Mouse (Mus musculus) thymus, postnatal 14 days (tissue): ENCODE results near the gene Nfyb.
A peak's percentile ranks its signal among the peaks of the same experiment; 100 is the strongest.

Experiments
- DNase-seq: peaks from one replicate; pipeline ENCODE4 v3.0.0; 2021

Gene Nfyb

DNA sequence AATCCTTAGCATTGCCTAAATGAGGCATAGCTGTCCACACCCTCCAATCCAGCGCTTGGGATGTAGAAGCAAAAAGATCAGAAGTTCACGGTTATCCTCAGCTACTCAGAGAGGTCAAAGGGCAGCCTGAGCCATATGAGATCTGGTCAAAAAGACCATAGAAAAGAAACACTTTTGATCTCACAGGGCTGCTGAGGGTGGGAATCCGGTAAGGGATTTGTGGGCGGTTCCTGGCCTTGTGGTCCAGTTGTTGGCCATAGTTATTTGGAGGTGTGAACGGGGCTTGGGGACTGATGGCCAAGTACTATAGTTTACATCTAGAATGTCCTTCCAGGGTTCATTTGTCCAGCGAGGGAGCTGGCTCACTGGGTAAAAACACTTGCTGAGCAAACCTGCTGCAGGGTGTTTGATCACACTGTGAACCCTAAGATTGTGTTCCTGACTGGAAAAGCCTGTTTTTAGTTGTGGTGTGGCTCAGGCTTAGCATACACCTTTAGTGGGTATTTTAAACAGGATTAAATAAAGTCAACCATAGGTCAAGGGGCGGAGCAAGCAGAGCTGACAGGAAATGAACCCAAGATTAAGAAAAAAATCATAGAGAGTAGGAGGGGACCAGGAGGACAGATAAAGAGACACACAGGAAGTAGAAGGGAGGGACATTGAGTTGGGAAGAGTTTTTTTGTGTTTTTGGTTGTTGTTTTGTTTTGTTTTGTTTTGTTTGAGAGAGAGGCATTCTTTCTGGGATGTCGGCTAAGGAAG lies 15.0 kb upstream of the Nfyb start:
- DNase-seq: peak; percentile 23

DNA sequence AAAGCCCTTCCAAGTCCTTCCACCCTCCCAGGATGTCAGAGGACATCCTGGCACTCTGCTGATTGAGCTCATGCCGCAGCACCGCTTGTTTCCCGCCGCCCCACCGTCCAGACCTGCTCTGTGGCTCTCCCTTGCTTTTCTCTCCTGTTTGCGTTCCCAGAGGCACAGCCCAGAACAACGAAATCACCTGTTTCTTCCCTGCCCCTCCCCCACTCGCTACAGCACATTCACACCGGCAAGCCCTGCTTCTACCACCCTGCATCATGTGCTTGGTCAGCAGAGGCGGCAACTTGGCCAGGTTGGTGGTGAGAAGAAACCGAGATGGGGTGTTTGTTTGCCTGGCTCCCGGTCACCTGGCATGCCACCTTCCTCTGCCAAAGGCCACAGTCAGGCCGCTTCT lies 13.9 kb upstream of the Nfyb start:
- DNase-seq: peak; percentile 54

DNA sequence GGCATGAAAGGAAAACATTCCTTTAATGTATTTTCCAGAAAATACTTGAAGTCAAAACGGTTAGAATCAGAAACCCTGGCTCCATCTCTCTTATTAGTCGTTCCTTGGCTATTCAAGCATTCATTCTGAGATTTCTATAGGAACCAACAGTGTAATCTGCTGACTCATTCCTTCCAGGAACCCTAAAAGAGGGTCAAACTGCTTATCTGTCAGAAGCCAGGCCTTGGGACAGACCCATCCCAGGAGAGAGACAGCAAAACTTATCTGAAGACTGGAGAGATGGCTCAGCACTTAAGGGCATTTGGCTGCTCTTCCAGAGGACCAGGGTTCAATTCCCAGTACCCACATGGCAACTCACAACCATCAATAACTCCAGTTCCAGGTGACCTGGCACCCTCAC lies 13.1 kb upstream of the Nfyb start:
- DNase-seq: no peak

DNA sequence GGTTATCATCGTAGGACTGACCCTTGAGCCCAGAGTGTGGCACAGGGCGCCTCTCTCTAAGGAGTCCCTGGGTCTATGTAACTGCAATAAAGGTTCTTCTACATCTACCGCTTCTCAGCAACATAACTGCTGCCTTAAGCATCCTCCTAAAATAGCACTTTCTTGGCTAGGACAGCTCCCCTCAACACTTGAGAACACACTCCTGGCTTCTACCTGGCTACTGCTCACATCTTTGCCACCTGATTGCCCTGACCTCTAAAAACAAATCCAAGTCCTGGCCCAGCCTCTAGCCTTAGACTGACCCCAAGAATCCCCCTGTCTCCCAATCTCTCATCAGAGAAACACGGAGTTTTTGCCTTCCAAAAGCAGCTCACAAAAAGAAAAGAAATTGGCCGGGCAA lies 10.9 kb upstream of the Nfyb start:
- DNase-seq: no peak

DNA sequence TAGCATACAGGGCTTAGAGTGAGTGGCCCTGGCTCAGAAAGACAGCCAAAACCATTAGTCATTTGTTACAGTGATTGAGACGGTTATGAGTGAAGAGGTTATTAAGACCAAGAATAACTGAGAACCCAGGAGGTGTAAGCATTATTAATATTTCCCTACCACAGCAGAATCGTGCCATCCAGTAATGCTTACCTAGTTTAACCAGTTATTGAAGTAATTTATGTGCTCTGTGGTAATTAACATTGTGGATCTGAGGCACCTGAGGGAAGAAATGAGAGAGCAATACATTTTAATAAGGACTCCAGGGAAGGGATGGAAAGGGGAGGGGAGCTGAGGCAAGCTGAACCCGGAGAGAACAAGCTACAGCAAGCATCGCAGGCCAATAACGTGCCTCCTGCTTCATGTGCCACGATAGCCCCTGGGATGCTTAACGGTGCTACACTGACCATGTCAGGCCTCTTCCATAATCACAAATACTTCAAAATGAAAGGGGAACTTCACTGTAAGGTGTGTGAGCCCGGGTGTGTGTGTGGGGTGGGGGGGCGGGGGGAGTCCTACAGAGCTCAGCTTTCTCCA lies 7.7 kb upstream of the Nfyb start:
- no peak for DNase-seq

DNA sequence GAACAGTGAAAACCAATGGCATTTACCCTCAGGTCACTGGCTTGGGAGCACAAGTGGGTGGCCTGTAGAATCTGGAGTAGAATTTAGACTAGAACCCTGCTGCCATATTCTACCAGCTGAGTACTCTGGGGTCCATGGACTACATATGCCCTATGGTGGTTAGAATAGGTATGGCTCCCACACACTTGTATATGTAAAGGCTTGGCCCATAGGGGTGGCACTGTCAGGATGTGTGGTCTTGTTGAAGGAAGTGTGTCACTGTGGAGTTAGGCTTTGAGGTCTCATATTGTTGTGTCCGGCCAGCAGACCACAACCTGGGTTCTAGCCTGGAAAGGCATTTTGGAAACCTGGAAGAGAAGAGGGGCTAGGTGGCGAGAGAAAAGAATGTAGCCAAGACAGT lies 6.8 kb upstream of the Nfyb start:
- no peak for DNase-seq

DNA sequence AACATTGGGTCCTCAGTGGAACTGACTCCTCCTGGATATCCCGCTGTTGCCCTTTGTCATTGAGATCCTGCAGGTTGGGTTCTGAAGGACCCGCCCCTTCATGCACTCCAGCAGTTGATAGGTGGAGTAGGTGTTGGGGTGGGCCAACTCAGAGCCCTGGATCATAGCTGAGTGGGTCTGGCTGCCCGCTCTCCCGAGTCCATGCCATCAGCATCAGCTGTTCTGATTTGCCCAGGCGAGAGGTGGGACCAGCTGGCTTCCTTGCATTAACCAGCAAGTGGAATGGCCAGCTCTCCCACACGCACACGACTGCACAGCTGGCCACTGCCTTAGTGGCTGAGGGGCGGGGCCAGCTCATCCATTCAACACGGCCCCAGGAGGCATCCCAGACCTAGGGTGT lies 5.0 kb upstream of the Nfyb start:
- no peak for DNase-seq

DNA sequence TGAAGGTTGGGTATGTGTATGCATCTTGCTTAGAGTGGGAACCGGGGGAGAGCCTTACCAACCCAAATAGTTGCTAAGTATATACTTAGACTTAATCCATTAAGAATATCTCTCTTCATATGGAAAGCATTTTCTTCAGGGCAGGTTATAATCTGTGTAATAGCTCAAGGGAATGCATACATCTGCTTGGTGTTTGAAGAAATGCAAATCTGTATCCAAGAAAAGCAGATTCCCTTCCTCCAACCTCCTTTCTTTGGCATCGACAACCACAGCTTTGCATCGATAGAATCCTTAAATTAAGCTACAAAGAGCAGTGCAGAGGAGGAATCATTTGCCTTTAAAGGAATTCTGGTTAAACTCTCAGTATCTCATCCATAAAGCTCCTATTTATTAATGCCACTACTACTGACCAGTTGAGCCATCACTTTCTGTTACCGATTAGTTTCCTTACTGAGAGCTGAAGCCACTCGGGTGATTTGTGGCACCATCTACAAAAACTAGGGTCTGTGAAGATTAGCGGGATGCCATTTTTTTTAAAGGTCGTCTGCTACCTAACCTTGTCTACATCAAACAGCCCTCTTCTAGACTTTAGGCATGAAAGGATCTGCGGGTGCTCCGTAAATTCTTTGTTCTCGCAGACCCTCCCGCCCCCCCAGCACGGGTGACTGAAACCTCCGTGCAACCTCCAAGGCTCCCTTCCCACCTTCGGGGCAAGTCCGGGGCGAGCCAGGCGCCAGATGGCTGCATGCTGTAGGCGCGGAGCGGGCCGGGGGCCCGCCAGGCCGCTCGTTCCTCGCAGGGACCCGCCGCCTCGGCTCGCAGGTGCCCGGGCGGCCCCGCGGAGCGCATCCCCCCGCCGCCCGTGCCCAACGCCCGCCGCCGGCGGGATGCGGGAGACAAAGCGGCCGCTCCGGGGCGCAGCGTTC lies 925 bp downstream of the Nfyb start:
- DNase-seq: peak; percentile 70

DNA sequence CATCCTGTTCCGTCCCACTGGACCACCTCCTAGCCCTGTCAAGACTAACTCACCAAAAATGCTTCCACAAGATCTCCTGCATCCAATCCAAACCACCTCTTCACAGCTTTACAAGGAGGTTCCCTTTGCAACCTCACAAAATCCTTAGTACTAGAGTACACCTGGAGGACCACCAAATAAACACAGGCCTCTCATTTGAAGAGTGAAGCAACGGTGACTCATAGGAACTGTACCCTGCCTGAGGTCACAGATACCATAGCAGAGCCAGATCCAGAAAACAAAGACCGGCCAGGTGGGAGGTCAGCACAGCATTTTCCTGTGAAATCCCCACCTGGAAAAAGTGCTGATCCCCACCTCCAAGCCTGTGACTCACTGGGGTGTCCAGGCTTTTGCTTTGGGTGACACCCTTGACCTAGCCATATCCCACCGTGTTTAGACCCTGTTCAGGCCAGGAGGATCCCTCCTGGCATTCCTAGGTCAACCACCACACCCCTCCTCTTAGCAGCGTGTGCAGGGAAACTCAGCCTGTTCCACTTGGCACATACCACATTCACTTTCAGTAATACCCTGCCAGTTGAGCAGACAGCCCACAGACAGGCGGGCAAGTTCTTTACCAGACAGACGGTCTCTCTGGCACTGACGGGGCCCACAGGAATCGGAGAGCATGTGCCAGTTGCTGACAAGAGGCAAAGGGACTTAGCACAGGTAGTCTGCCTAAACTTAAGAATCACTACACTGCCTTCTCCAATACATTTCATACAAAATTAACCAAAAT lies 2.7 kb downstream of the Nfyb start:
- no peak for DNase-seq

DNA sequence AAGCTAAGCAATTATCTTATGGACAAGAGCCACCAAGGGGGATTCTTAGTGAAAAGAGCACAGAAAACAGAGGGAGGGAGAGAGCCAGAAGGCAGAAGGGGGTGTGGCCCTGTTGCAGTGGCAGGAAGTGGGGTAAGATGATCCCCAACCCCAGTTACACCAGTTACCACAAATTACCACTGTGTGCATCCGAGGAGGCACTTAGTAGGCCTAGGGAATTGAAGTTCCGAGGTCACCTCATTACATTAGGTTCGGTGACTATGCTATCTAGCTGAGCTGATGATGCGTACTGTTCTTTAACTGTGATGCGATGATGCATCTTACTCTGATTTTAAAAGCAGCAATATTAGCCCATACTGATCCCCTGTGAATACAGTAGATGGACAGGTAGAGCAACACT lies 4.2 kb downstream of the Nfyb start:
- no peak for DNase-seq

DNA sequence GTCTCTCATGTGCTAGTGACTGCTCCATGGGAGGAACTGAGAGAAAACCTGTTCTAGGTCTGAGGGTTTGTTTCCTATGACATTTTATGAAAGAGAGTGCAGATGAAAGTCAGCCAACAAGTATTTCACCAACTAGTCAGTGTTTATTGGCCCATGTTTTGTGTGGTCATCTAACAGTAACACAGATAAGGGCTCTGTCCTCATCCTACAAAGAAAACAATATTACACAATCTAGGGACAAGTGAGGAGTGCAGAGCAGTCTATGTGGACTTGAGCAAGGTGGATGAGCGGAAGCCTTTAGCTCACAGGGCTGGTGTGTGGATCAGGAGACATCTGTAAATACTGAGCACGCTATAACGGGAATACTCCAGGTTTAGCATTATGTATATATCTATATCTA lies 5.1 kb downstream of the Nfyb start:
- no peak for DNase-seq

DNA sequence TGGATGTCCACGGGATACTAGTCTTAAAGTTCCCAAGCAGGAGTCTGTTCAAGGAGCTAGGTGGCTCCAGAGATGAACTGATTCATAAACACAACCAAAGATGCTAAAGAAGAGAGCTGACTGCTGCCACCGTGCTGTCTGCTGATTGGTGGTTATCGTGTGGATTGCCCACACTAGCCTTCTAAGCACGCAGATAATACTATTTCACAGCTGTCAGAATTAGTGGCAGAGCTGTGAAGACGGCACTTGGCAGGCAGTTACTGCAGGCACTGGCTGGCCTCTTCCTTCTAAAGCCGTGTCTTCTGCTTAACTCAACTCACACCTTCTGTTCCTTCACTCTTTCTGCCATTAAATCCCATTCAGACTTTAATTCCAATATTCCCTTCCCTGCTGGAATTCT lies 5.6 kb downstream of the Nfyb start:
- no peak for DNase-seq

DNA sequence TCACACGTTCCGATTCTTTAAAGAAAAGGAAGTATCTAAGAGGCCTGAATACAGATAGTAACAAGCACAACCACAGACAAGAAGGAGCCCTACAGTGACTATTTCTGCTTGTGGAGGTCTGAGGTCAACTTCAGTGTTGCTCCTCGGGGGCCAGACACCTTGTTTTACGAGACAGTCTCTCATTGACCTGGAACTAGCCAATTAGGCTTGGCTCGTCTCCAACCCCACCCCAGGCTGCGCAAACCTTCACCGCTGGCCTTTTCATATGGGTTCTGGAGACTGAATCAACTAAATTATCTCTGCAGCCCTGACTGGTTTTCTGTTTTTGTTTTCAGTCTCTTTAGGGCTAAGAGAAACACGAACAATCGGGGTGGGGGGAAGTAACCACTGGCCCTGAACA lies 6.6 kb downstream of the Nfyb start:
- no peak for DNase-seq

DNA sequence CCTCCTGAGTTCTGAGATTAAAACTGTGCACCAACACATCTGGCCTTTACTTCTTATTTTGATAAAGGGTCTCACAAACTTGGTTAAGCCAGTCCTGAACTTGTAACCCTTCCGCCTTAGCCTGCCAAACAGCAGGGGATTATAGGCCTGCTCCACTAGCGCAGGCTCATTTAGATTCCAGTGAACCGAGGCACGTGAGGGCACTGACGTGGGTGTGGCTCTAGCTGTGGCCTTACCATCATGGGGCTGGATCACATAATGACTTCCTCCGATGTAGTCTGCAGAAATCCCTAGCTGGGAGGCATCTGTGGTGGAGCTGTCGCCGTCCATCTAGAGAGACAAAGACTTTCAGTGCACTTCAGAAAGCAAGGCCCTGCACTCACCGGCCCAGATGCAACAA lies 7.5 kb downstream of the Nfyb start:
- no peak for DNase-seq

DNA sequence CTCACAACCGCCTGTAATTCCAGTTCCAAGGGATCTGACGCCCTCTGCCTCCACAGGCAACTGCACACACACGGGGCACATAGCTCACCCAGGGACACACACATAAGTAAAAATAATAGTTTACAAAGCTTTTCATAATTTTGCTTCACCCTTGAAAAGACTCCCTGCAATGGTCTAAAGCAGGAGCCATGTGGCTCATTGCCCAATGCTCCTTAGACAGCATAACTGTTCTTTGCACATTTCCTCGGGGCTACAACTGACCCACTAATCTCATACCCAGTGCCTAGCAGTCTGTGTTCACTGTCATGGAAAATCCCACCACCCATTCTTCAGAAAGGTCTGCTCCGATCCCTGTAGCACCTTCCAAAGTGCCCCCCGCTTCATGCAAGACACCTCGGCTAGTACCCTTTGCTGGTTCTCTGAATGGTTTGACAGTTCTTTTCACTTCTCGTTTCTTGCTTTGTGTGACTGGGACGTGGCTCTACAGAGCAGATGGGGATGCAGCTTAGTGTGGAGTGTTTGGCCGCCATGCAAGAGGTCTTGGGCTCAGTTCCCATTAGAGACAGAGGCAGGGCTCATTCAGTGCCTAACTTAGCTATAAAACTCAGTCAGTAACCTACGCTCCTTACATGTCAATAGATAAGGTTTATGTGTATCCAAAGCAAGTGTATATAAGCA lies 8.6 kb downstream of the Nfyb start:
- no peak for DNase-seq

DNA sequence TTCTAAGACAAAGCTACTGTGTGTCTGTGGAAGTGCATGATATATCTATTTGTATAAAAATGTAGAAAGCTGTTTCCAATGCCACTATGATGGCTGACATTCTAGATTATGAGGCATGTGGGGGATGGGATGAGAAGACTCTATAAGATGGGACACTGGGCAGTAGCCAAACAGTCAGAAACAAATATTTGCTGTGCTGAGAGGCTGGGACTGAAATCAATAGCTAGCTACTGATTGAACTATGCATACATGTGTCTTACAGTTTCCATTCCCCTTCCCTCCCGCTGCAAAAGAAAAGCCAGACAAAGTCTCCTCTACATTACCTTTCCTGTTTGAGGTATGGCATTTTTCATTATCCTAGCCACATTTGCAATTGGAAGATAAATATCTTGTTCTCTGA lies 9.3 kb downstream of the Nfyb start:
- no peak for DNase-seq

DNA sequence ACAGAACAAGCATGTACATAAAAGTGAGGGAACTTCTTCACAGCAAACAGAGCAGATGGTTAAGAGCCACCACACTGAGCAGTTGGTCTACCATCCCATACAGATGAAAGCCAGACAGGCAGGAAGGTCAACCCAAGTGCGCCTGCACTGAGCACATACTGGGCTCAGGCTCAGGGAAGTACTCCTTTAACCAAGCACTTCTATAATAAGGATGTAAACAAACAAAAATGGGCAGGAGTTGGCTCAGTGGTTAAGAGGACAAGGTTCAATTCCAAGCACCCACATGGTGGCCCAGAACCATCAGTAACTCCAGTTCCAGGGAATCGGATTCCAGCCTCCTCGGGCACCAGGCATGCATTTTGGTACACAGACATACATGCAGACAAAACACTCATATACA lies 11.0 kb downstream of the Nfyb start:
- no peak for DNase-seq

DNA sequence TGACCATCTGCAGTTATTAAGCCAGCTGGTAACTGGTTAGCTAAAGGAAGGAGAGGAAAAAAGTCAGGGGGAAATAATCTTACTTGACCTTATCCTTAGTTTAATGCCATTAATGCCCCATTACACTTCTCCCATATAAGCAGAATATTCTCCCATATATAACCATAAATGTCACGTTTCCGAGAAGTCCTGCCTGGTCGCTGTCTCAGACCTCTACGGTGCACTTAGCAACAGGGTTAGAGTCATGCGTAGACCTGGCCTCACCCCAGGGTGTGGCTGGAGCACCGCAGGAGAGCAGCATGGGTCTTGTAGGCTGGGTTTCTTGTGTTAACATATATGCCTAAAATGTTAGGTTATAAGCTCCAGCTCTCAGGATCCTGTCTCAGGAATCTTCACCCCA lies 13.2 kb downstream of the Nfyb start:
- DNase-seq: no peak

DNA sequence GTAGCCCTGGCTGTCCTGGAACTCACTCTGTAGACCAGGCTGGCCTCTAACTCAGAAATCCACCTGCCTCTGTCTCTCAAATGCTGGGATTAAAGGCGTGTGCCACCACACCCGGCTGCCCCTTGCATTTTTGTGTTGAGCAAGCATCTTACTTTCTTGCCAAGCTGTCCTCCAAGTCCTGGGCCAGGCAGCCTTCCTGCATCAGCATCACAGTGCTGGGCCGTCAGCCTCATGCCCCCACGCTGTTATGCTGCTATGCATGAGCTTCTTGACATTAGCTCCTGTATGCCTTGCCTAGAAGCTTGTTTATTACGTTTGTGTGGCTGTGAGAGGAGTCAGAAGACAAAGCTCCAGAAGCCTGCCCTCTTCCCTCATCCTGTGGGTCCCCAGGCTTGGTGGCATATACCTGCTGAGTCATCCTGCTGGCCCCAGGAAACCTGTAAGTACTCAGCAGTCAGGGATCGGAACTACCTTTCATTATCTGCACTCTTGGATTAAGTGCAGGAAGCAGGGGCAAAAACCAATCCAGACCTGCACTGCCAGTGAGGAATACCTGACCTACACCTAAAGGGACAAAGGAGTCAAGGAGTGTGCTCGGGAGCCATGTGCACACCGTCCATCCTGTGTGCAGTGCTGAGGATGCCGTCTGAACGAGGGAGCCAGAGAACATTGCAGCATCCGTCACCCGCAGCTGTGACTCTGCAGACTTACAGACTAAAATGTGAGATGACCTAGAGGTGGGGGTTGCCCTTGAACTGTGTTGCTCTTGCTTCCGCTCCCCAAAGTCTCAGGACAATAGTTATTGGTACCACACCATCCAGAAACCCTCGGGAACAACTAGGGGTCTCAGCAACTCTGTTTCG lies 16.7 kb downstream of the Nfyb start:
- DNase-seq: no peak

DNA sequence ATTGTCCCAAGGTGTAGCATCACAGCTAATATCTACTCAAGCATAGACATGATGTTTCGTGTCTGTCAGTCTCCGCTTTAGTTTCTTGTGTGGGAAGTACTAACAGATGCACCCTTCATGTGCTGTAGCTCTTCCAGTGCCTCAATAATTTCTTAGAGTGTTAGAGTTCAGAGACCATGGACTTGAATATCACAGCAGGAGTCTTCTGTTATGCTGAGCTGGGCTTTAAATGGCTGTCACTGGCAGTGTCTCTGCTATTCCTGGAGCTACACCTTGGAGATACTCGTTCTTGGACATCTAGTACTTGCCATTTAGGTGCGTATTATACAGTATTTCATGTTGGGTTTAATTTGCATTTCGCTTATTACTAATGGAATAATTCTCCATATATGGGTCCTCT lies 18.6 kb downstream of the Nfyb start:
- no peak for DNase-seq

DNA sequence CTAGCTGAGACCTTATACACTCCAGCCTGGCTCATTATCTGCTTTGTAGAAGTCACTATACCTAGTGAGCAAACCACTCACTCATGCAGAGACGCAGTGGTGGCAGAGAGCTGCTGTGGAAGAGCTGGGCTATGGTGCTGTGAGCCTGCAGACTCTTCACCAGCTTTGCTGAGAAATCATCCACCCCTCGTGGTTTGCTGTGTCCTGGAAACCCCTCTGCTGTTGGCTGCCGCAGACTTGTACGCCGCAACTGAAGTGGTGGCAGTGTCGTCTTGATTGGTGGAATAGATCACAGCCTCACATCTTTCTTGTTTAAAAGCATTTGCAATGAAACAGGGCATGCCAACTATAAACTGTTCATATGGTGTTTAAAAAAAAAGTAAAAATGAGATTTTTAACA lies 19.6 kb downstream of the Nfyb start:
- no peak for DNase-seq

DNA sequence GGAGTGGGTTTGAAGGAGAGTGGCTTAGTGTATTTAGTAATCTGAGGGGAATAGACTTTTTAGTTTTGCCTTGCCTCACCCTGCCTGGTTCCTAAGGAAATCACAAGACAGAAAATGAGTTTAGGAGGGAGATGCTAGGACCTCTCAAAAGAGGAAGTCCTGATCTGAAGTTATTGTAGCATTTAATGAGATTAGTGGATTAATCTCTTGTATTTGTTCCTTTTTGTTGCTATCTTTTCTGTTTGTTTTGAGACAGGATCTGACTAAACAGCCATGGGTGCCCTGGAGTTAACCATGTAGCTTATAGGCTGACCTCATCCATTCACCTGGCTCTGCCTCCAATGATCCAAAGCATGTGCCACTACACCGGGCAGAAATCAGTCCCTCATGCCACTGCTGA lies 21.4 kb downstream of the Nfyb start:
- no peak for DNase-seq
